Mouse (Mus musculus): ENCODE measurements around the gene Bglap.
A peak's percentile ranks its signal among the peaks of the same experiment; 100 is the strongest.

The Bglap gene

GRCm38 (mm10) chr3:88337367-88338020 is 46.8 kb downstream of the Bglap start:
- no peak for DNase-seq

GRCm38 (mm10) chr3:88336058-88337013 is 47.9 kb downstream of the Bglap start, which contains the start of the genes Tmem79 and Smg5:
Gene Tmem79, minus strand, starts transcription at chr3:88336148.
Gene Smg5, plus strand, starts transcription at chr3:88336260.
- DNase-seq = peak; percentile 98

- no peak for DNase-seq
Observed at GRCm38 (mm10) chr3:88335436-88336053, 48.7 kb downstream of the Bglap start.

DNA sequence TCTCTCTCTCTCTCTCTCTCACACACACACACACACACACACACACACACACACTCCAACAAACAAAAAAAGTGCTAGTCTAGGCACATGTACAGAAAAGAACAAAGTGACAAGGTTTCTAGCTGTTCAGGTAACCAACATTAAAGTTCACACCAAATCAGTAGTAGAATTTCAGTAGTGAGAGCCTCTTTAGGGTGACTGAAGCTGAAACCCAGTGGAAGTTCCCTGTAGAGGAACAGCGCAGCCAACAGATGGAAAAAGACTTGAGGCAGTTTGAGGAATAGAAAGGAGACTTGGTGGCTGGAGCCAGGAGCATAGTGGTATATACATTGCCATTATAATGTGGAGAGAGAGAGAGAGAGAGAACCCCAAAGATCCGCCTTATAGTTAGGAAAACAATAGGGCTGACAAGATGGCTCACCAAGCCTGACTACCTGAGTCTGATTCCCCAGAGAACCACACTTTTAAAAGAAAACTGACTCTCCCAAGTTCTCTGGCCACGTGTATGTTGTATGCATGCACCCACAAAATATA is 49.3 kb downstream of the Bglap start:
- DNase-seq = no peak

- no peak for DNase-seq
Observed at GRCm38 (mm10) chr3:88334029-88334658, 50.1 kb downstream of the Bglap start.

Data from retina, postnatal 1 day (tissue).